Mouse (Mus musculus) thymus, postnatal 10 days (tissue): ENCODE data around the gene Mrps18b.

Experiments
- DNase-seq, 2 experiments: peaks; one replicate each; pipeline ENCODE4 v3.0.0; 2021; ENCODE audit warnings: low spot score in 2 of 2

The Mrps18b gene

DNA sequence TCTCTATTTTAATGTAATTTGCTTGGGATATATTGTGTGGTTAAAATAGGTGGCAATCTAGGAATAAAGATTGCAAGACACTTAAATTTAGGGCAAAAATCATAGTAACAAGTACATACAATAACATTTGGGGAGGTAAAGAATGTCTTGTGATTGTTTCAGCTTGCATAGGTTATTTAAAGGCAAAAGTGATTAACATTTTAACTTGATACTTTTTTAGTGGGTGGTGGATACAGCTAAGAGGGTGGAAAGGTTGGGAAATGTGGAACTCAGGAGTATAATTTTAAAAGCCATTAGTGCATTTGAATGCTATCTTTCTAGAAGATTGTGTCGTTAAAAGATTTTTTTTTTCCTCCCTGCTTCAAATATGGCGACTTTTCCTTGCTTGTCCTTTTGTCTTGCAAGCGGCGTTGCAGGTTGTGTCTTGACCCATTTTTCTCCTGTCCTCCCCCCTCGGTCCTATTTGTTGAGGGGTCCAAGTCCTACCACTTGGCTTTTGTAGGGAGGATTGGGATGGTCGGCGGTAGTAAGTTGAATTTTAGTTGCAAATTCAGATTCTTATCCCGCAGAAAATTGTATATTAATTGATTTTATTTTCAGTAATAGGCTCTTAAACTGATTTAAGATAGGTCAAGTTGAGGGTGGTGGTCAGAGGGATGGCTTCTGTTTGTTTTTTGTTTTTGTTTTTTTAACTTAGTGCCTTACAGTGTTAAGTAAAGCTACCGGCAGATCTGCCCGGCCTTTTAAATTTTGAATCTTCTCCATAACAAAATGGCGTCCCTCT lies 2.3 kb upstream of the Mrps18b start:
- DNase-seq, result peak in 1 of 2 experiments; percentile 32

DNA sequence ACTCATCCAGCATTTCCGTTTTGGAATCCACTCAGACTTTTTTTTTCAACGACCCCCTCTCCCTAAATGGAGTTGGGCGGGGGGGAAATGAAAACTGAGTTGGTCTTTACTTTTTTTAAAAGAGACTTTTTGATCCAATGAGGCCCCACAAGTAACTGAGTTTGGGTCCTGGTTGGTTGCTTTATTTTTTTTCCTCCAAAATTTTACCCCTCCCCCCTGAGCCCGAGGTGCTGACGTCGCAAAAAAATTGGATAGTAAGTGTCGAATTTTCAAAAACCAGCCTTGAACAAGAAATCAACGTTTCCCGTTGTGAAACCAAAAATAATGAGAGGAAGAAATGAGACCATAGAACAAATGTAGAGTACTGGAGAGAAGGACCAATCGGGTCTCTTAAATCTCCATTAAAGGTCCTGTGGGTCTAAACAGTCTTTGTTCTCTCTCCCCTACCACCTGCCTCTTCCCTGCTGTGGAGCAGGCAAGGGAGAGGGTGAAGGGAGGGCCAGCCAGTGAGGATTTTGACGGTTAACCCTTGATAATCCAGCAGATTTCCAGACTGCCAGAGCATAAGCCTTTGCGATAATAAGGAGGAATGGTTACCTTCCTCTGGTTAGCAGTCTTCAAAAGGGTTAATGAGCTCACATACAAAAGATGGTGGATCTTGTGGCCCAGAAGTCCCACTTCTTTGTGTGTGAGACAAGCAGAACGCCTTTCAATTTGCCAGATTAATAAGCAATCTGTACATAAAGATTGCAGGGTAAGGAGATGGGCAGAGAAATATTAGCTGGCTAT lies 1.5 kb upstream of the Mrps18b start:
- peak; percentile 33 to 34 for DNase-seq

DNA sequence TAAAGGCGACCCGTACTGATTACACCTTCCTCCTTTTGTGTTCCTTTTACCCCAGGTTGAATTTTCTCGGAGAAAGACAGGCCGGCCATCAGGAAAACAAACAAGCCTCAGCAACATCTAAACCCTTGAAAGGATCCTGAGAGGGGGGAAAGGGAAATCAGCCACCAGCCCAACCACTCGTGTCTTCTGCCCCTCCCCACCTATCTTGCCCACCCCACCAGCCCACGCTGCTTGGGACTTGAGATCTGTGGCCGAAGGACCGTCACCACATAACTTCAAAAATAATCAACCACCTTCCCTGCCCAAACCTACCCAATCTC lies 914 bp upstream of the Mrps18b start:
- DNase-seq, result peak; percentile 36 to 51

DNA sequence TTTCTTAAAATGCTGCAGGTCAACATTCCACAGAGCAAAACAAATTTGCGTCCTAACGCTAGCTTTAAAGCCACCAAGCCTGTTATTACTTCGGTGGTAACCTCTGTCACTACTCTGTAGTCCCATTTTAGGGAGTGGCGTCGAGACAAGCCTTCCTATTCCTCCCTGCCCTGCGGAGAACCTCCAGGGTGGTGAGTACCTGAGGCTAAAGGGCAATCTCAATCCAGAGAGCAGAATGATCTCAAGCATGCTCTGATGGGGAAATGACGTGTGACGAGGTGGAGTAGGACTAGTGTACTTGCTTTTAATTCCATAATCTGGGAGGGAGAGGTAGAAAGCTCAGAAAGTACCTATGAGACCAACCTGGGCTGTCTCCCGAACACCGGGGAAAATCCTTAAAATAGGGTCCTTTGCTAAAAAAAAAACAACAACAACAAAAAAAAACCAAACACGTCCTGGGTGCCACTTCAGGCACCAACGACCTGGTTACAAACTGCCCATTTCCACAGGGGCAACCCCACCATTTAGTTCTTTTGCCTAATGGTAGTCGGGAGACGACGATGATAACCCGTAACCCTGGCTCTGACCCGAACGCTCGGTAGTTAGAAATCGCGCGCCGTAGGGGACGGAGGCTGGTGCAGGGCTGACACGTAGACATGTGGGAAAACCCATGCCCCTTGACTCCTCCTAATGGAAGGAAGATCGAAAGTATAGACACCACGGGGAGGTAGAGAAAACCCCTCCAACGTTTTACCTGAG lies 472 bp downstream of the Mrps18b start:
- no peak for DNase-seq

DNA sequence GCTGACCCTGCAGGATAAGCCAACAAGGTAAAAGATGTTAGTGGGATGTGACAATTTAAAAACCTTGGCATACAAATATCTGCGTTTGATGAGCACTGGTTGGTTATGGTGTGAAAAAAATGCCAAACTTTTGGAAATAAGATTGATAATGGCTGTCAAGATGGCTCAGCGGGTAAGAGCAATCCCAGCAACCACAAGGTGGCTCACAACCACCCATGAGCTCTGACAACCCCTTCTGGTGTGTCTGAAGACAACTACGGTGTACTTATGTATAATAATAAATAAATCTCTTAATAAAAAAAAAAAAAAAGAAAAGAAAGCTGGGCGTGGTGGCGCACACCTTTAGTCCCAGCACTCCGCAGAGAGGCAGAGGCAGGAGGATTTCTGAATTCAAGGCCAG lies 1.2 kb downstream of the Mrps18b start:
- DNase-seq, result no peak

DNA sequence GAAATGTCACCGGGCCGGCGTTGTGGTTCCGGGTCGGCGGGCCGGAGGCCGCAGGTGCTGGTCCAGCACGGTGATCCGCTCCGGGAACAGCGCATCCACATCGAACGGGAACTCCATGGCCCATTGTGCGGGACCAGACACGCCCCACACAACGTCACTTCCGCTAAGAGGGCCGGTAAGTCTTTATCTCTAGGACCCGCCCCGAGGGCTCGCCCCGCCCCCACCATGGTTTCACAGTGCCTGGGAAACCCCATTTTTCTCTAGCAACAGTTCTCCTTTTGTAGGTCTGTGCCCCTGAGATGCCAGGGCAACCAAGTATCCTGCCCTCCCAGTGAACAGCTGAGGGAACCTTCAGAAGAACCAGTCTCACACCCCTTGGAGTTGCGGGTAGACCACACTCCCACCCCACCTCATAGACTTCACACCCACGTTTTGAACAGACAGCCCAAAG lies 6.2 kb downstream of the Mrps18b start, which contains the start of gene Atat1:
Gene Atat1, minus strand, starts transcription at position 157 of the 451 bp plus-strand sequence.
- DNase-seq, result peak; percentile 91 to 97

DNA sequence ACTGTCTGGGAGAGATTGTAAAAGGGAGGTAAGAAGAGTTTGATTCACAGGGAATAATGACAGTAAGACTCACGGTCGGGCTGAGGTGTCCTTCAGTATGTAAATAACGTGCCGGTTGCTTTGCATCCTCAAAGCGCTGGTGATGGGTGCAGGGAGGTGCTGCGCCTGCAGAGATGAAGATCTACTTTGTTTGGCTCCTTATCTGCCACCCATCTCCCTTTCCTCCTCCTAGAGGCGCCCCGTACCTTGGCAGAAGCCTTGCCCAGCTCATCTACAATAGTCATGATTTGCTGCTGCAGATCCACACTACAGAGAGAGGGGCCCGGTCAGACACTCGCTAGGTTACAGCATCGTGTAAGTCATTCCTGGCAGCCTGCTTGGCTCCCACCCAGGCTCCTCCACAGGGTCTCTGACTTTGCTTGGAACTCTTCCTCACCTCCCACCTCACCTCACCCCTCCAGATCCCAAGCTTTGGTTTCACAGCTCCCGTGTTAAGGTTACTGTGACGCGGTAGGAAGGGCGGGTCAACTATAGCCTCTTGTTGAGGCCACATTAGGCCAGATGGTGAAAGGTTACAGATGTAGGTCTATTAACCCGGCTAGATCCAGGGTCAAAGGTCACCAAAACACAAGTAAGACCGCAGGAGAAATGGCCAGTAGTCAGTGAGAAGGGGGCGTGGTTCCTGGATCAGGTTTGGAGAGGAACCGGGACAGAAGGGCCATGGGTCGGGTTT lies 6.8 kb downstream of the Mrps18b start:
- DNase-seq, result no peak

DNA sequence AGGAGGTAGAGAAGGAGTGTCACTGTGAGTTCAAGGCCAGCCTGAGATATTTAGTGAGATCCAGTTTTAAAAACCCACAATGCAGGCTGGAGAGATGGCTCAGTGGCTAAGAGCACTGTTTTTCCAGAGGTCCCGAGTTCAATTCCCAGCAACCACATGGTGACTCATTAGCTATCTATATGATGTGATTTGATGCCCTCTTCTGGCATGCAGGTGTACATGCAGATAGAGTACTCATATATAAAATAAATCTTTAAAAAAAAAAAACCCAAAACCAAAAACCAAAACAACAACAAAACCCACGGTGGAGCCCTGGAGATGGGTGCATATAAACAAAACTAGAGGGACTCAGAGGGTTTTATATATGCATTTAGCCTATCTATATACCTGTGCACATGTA lies 8.6 kb downstream of the Mrps18b start:
- DNase-seq, result no peak

DNA sequence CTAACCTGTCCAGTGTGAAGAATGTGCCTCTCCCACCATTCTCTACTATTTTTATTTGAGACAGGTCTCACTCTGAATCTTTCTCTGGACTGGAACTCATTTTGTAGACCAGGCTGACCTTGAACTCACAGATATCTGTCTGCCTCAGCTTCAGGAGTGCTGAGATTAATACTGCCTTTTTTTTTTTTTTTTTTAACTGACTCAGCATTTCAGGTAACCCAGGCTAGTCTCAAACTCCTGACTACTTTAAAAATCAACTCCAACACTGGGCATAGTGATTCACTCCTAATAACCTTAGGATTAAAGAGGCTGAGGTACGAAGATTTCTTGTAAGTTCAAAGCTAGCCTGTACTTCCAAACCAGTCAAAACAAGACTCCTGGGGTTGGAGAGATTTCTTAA lies 10.6 kb downstream of the Mrps18b start:
- DNase-seq, result no peak

DNA sequence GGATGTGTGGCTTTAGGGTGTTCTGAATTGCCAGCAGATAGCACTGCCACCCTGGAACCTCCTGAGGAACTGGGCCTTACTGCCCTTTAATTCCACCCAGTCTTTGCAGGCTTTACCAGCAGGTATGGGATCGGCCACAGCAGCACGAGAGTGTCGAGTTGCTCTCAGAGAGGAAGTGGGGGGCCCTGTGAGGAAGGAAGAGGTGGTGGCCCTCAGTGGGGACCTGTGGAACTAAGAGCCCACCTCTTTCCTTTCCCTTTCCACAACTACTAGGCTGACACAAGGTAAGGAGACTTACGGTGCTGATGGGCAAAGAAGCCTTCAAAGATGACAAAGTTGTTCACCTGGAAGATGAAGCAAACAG lies 12.2 kb downstream of the Mrps18b start:
- peak in 1 of 2 experiments; percentile 37 for DNase-seq

DNA sequence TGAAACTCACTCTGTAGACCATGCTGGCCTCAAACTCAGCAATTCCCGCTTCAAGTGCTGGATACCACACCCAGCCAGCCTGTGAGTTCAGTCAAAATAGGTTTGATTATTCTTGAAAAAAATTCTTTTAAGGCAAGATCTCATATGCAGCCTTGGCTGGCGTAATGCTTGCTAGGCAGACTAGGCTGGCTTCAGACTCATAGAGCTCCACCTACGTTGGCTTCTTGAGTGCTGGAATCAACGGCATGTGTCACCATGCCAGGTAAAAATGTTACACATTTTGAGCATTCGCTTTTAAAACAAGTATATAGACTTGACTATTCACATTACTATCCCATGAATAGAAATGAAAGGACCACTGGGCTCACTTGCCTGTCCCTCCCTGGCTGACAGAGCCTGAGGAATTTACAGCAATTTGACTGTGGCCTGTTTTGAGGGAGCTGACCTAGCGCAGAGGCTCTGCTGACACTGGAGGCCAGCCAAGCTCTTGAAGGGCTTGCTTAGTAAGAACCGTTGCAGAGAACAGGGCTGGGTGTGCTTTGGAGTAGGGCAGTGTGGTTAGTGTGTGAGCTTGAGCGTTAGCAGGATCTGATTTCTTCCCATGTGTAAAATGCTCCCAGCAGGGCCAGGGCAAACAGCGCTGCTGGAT lies 12.7 kb downstream of the Mrps18b start:
- DNase-seq, result no peak

DNA sequence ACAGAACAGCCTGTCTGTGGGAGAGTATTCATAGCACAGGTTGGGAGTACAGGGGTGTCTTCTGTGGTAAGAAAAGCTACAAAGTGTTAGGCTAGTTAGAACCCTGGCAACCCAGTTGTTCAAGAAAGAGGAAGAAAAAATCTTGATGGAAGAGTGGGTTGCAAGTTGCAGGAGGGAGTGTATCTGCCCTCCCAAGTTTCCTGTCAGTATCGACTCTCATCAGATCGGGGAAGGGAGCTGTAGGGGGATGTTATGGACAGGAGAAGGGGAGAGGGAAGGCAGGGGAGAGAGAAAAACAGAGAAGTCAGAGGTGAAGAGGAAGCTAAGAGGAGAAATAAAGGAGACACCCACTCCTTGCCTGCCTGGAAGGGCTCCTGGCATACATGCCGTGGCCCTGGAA lies 15.6 kb downstream of the Mrps18b start:
- DNase-seq, result no peak

DNA sequence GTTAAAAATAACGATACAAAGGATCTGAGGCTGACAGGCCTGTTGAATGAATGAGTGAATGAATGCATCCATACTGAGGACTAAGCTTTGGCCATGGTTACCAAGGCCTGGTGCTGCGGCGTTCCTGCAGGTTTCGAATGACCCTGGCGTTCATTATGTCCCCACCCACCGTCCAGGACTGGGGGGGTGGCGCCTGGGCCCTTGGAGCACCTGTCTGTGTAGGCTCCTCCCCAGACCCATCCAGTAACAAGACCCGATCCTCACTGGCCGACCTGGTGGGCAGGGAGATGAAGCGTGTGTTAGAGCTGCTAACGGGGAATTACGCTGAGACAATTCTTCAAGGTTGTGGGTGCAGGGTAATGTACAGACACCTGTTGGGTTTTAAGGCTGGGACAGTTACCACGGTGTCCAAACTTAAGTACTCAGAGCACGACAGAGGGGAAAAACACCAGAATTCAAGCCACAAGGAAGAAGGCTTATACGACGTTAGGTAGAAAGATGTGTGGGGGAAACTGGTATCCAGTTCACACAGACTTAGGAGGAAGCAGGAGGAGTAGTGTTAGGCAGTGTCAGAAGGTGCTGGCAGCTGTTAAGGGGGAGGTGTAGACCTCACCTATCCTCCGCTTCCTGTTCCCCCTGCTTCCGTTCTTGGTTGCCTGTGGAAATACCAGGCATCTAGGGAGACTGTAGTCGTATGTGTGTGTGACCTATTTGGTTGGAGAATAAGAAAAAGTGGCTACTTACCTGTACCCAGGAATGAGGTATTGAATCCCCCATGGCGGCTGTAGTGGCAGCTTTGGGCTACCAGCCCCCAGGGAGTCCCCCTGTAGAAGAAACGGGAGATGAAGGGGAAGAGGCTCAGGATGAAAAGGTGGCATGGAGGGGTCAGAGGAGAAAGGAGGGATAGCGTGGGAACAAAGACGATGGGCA lies 18.3 kb downstream of the Mrps18b start:
- peak in 1 of 2 experiments; percentile 18 for DNase-seq

DNA sequence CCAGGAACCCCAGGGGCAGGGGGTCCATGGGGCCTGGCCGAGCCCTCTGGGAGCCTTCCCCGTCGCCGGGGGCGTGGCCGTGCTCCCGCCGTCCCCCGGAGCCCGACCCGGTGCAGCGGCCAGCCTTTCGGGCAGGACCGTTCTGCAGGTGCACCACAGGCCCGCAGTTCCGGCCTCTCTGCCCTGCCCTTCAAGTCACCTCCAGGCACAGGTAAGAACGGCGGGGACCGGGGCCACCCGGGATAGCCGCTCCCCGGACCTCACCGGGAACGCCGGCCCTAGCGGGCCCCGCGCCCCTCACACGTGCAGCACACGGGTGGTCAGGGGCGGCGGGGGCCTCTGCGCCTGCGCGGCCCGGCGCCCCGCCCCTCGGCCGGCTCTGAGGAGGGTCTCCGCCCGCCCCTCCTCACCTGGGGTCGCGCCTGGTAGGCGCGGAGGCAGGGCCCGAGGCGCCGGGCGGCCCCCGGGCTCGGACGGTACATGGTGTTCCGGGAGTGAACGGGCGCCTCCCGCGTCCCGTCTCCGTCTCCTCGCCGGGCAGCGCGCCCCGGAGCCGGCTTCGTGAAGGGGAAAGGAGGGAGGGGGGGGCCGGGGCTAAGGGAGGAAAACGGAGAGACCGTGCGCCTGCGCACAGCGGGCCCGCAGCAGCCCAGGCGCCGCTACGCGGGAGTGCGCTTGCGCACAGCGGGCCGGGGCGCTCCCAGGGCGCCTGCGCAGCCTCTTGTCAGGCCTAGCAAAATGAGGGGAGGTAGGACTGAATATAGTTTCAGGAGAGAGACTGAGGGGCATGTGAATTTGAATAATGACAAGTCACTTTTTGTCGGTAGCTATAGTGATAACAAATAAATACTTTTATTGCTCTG lies 19.2 kb downstream of the Mrps18b start, which contains the start of gene 2310061I04Rik:
Gene 2310061I04Rik, minus strand, starts transcription at position 651 of the 863 bp plus-strand sequence.
- DNase-seq, result peak; percentile 85 to 93

DNA sequence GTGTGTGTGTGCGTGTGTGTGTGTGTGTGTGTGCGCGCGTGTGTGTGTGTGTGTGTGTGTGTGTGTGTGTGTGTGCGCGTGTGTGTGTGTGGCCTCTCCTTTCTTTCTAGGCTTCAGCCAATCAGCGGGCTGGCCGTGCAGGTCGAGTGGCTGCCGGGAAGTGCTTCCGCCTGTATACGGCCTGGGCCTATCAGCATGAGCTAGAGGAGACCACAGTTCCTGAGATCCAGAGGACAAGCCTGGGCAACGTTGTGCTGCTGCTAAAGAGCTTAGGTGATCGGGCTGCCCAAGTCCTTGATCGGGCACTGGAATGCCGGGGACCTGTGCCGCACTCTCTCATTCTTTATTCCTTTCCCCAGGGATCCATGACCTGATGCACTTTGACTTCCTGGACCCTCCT lies 28.5 kb downstream of the Mrps18b start:
- DNase-seq, result no peak

DNA sequence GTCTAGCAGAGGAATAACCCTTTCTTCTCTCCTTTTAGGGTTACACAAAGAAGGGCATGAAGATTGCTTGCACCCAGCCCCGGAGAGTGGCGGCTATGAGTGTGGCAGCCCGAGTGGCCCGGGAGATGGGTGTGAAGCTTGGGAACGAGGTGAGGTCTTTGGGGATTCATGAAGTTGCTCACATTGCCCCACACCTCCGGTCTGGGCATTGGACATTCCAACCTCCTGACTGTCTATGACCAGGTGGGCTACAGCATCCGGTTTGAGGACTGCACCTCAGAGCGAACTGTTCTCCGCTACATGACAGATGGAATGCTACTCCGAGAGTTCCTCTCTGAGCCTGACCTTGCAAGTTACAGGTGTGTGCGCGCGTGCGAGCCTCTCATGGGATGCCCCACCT lies 32.4 kb downstream of the Mrps18b start:
- no peak for DNase-seq

DNA sequence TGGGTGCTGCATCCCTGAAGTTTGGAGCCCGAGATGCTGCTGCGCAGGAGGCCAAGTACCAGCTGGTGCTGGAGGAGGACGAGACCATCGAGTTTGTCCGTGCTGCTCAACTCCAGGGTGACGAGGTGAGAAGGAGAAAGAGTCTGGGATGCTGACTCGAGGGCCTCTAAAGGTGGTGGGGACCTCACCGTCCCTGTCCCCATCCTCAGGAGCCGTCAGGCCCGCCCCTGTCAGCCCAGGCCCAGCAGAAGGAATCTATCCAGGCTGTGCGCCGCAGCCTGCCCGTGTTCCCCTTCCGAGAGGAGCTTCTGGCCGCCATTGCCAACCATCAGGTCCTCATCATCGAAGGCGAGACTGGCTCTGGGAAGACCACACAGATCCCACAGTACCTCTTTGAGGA lies 33.3 kb downstream of the Mrps18b start:
- no peak for DNase-seq

DNA sequence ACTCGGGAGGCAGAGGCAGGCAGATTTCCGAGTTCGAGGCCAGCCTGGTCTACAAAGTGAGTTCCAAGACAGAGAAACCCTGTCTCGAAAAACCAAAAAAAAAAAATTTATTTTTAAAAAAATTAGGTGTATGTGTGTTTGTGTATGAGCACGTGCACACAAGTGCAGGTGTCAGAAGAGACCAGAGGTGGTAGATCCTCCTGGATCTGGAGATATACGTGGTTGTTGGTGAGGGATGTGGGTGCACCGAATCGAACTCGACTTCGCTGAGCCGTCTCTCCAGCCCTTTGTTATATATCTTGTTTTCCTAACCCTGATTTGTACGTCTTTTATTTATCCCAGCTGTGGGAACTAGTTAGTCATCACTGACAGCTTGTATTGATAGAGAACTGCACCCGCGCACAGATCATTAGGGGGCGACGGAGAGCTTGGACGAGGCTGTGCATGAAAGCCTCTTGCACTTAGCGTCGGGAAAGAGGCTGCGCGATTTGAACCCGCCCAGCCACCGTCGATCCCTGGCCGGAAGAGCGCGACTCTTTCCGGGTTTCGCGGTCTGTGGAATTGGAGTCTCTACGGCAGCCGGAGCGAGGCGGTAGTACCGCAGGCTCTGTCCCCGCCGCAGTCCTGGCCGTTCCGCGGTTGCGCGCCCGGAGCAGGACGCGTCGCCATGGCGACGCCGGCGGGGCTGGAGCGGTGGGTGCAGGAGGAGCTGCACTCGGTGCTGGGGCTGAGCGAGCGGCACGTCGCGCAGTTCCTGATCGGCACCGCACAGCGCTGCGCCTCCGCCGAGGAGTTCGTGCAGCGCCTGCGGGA lies 36.7 kb downstream of the Mrps18b start, which contains the start of gene Dhx16:
Gene Dhx16, plus strand, starts transcription at position 575 of the 813 bp plus-strand sequence.
- peak; percentile 90 to 96 for DNase-seq
